Mouse (Mus musculus): ENCODE results near the gene Atg7.

Atg7 gene

GRCm38 (mm10) chr6:114855644-114856043 is 212.7 kb downstream of the Atg7 start:
- no peak for DNase-seq (ENCODE audit: low spot score)

- no peak for DNase-seq (ENCODE audit: low spot score)
Measured at GRCm38 (mm10) chr6:114856501-114856900, 213.6 kb downstream of the Atg7 start.

GRCm38 (mm10) chr6:114857996-114858721 is 215.3 kb downstream of the Atg7 start:
- no peak for DNase-seq (ENCODE audit: low spot score)

- DNase-seq (ENCODE audit: low spot score), result no peak
Measured at GRCm38 (mm10) chr6:114858722-114859053, 215.8 kb downstream of the Atg7 start.

- DNase-seq (ENCODE audit: low spot score), result no peak
Measured at GRCm38 (mm10) chr6:114860677-114861568, 218.0 kb downstream of the Atg7 start.

GRCm38 (mm10) chr6:114861591-114861990 is 218.7 kb downstream of the Atg7 start:
- no peak for DNase-seq (ENCODE audit: low spot score)

GRCm38 (mm10) chr6:114862046-114862445 is 219.1 kb downstream of the Atg7 start:
- no peak for DNase-seq (ENCODE audit: low spot score)

- DNase-seq (ENCODE audit: low spot score), result no peak
Measured at GRCm38 (mm10) chr6:114863501-114863900, 220.6 kb downstream of the Atg7 start.

- no peak for DNase-seq (ENCODE audit: low spot score)
Measured at GRCm38 (mm10) chr6:114864421-114864820, 221.5 kb downstream of the Atg7 start.

GRCm38 (mm10) chr6:114866078-114866477 is 223.2 kb downstream of the Atg7 start:
- DNase-seq (ENCODE audit: low spot score), result no peak

GRCm38 (mm10) chr6:114866619-114867018 is 223.7 kb downstream of the Atg7 start:
- DNase-seq (ENCODE audit: low spot score), result no peak

GRCm38 (mm10) chr6:114868656-114869055 is 225.8 kb downstream of the Atg7 start:
- no peak for DNase-seq (ENCODE audit: low spot score)

- DNase-seq (ENCODE audit: low spot score), result no peak
Measured at GRCm38 (mm10) chr6:114869501-114870076, 226.7 kb downstream of the Atg7 start.

- no peak for DNase-seq (ENCODE audit: low spot score)
Measured at GRCm38 (mm10) chr6:114871010-114871660, 228.2 kb downstream of the Atg7 start.

- DNase-seq (ENCODE audit: low spot score), result no peak
Measured at GRCm38 (mm10) chr6:114873808-114874137, 230.9 kb downstream of the Atg7 start.

- no peak for DNase-seq (ENCODE audit: low spot score)
Measured at GRCm38 (mm10) chr6:114874138-114874928, 231.4 kb downstream of the Atg7 start.

GRCm38 (mm10) chr6:114875018-114875558 is 232.2 kb downstream of the Atg7 start:
- DNase-seq (ENCODE audit: low spot score), result peak; percentile 88

GRCm38 (mm10) chr6:114876033-114876432 is 233.1 kb downstream of the Atg7 start:
- DNase-seq (ENCODE audit: low spot score), result no peak

GRCm38 (mm10) chr6:114876546-114876945 is 233.6 kb downstream of the Atg7 start:
- no peak for DNase-seq (ENCODE audit: low spot score)

- no peak for DNase-seq (ENCODE audit: low spot score)
Measured at GRCm38 (mm10) chr6:114878841-114879520, 236.1 kb downstream of the Atg7 start.

GRCm38 (mm10) chr6:114880798-114881197 is 237.9 kb downstream of the Atg7 start:
- DNase-seq (ENCODE audit: low spot score), result no peak
